Mouse (Mus musculus): ENCODE data around the gene Tssc4. TPM values are rescaled to one million over a fixed set of nuclear protein-coding genes. Genes with fewer than 3 reads are reported as not detected.

The Tssc4 gene
- polyA plus RNA-seq, 1 experiment from 2014 or later = 71.8 TPM

DNA sequence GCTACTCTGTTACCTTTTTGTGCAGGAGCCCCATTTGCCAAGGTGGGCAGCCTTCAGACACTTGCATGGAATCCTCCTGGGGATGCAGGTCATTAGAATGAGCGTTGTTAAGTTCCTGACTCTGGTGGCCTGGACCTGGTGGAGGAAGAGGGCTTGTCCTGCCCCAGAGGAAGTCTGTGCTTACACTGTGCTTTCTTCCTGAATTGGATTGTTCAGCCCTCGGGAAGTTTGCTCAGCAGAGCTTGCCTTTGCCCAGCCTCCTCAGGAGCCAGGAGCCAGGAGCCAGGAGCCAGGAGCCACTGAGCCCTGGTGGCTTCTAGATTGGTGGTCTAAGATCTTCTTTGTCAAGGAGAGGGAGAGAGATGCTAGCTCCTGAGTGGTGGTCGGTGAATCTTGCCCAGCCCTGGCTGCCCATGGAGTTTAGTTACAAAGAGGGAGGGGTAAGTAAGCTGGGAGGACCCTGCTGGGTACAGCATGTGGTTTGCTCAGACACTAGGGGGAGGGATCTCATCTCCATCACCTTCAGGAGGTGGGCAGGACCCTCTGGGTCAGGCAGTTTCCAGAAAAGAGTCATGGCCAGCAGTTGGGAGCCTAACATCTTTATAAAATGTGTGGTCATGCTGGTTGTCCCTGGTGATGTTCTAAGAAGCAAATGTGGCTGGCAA is 40.1 kb downstream of the Tssc4 start:
- Histone ChIP-seq H3K27ac (ENCODE audit: low read depth, low read length) (no peak overlapping the region), H3K9ac (replicated peaks; ENCODE audit: low read depth, low read length) (no peak overlapping the region), H3K36me3 (ENCODE audit: control insufficient read depth, insufficient read depth, low read length) (no peaks in the 10 kb centered on the region), H3K4me1 (ENCODE audit: control insufficient read depth, insufficient read depth, low read length) (0 out of 2 replicates have a peak, but pooled peaks cover 5% of the 10 kb centered on the region), H3K4me2 (ENCODE audit: low read depth, low read length) (no peak overlapping the region), H3K4me3 (ENCODE audit: low read depth, low read length) (no peak overlapping the region), H3K9me3 (ENCODE audit: control insufficient read depth, low read length) (no peaks in the 10 kb centered on the region), H3K27me3 (ENCODE audit: control insufficient read depth, insufficient read depth, low read length) (peaks cover 34% of the 10 kb centered on the region)
- no peak for ATAC-seq (ENCODE audit: low read depth)
- WGBS = 26% methylated on average over 3 of the region's 3 CpGs

- H3K27me3 ChIP-seq (ENCODE audit: control insufficient read depth, insufficient read depth, low read length) = peaks cover 34% of the 10 kb centered on the region
- no peaks in the 10 kb centered on the region for H3K36me3 ChIP-seq (ENCODE audit: control insufficient read depth, insufficient read depth, low read length)
- 68% methylated on average over 3 of the region's 3 CpGs for WGBS
Observed at GRCm38 (mm10) chr7:143109696-143110095, 40.6 kb downstream of the Tssc4 start.

GRCm38 (mm10) chr7:143110803-143111202 is 41.8 kb downstream of the Tssc4 start:
- Histone ChIP-seq H3K4me2 (ENCODE audit: low read depth, low read length) (no peak overlapping the region), H3K27me3 (ENCODE audit: control insufficient read depth, insufficient read depth, low read length) (peaks cover 31% of the 10 kb centered on the region), H3K27ac (ENCODE audit: low read depth, low read length) (no peak overlapping the region), H3K9me3 (ENCODE audit: control insufficient read depth, low read length) (no peaks in the 10 kb centered on the region), H3K4me1 (ENCODE audit: control insufficient read depth, insufficient read depth, low read length) (0 out of 2 replicates have a peak, but pooled peaks cover 5% of the 10 kb centered on the region), H3K9ac (replicated peaks; ENCODE audit: low read depth, low read length) (no peak overlapping the region), H3K4me3 (ENCODE audit: low read depth, low read length) (no peak overlapping the region), H3K36me3 (ENCODE audit: control insufficient read depth, insufficient read depth, low read length) (no peaks in the 10 kb centered on the region)
- 61% methylated on average over 1 of the region's 1 CpGs for WGBS
- no peak for ATAC-seq (ENCODE audit: low read depth)

More at GRCm38 (mm10) chr7:143109696-143110095, 40.6 kb downstream of the Tssc4 start:
- ATAC-seq (ENCODE audit: low read depth) = no peak
- H3K4me1 ChIP-seq (ENCODE audit: control insufficient read depth, insufficient read depth, low read length) = 0 out of 2 replicates have a peak, but pooled peaks cover 5% of the 10 kb centered on the region
- no peak overlapping the region for H3K4me3 ChIP-seq (ENCODE audit: low read depth, low read length)
- H3K4me2 ChIP-seq (ENCODE audit: low read depth, low read length) = no peak overlapping the region
- H3K9ac ChIP-seq (replicated peaks; ENCODE audit: low read depth, low read length) = no peak overlapping the region
- H3K9me3 ChIP-seq (ENCODE audit: control insufficient read depth, low read length) = no peaks in the 10 kb centered on the region
- H3K27ac ChIP-seq (ENCODE audit: low read depth, low read length) = no peak overlapping the region

DNA sequence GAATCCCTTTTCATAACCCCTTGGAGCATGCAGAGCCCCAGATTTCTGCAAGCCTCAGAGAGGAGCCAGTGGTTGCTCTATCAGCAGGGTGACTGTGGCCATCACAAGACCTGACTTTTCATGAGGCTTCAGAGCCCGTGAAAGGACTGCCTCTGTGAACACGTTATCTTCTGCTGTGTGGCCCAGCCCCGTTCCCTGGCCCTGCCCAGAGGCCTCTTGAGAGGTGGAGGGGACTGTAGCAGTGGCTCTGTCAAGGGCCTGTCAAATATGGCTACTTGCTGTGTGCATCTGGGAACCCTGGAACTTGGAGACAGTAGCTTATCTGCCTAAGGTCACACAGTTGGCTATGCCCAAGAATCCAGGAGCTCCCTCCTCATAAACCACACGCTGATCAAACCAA is 42.7 kb downstream of the Tssc4 start:
- 77% methylated on average over 4 of the region's 4 CpGs for WGBS
- H3K4me2 ChIP-seq (ENCODE audit: low read depth, low read length) = no peak overlapping the region
- no peaks in the 10 kb centered on the region for H3K9me3 ChIP-seq (ENCODE audit: control insufficient read depth, low read length)
- 0 out of 2 replicates have a peak, but pooled peaks cover 5% of the 10 kb centered on the region for H3K4me1 ChIP-seq (ENCODE audit: control insufficient read depth, insufficient read depth, low read length)
- no peak overlapping the region for H3K9ac ChIP-seq (replicated peaks; ENCODE audit: low read depth, low read length)
- peaks cover 23% of the 10 kb centered on the region for H3K27me3 ChIP-seq (ENCODE audit: control insufficient read depth, insufficient read depth, low read length)
- no peaks in the 10 kb centered on the region for H3K36me3 ChIP-seq (ENCODE audit: control insufficient read depth, insufficient read depth, low read length)
- no peak overlapping the region for H3K27ac ChIP-seq (ENCODE audit: low read depth, low read length)
- no peak for ATAC-seq (ENCODE audit: low read depth)
- no peak overlapping the region for H3K4me3 ChIP-seq (ENCODE audit: low read depth, low read length)

DNA sequence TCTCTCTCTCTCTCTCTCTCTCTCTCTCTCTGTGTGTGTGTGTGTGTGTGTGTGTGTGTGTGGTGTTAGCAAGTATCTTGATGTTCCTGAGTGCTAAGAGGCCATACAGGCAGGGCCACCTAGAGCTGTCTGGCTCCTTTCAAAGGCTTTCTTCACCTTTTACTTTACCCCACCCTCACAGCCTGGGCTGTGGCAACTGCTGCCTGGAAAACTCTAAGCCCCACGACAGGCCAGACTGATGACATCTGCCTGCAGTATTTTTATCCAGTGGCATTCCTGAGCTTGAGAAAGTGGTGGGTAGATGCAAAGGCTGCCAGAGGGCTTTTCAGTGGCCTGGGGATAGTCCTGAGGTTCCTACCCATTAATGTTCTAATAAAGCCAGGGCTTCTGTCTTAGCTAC is 43.3 kb downstream of the Tssc4 start:
- no peak overlapping the region for H3K9ac ChIP-seq (replicated peaks; ENCODE audit: low read depth, low read length)
- no peak overlapping the region for H3K27ac ChIP-seq (ENCODE audit: low read depth, low read length)
- WGBS = 43% methylated on average over 1 of the region's 1 CpGs
- no peaks in the 10 kb centered on the region for H3K9me3 ChIP-seq (ENCODE audit: control insufficient read depth, low read length)
- no peaks in the 10 kb centered on the region for H3K36me3 ChIP-seq (ENCODE audit: control insufficient read depth, insufficient read depth, low read length)
- no peak overlapping the region for H3K4me2 ChIP-seq (ENCODE audit: low read depth, low read length)
- no peaks in the 10 kb centered on the region for H3K4me1 ChIP-seq (ENCODE audit: control insufficient read depth, insufficient read depth, low read length)
- peaks cover 16% of the 10 kb centered on the region for H3K27me3 ChIP-seq (ENCODE audit: control insufficient read depth, insufficient read depth, low read length)
- no peak for ATAC-seq (ENCODE audit: low read depth)
- H3K4me3 ChIP-seq (ENCODE audit: low read depth, low read length) = no peak overlapping the region

DNA sequence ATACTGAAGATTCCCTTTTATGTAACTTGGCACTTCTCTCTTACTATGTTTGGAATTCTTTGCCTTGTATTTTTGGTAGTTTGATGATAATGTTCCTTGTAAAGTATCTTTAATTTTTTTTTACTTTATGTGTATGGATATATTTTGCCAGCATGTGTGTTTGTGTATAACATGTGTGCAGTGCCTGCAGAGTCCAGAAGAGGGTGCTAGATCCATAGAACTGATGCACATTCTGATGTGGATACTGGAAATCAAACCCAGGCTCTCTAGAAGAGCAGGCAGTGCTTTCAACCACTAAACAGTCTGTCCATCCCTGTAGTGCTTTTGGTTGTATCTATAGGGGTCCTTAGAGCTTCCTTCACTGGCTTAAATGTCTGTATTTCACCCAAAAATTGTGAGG is 45.7 kb downstream of the Tssc4 start:
- Histone ChIP-seq H3K4me1 (ENCODE audit: control insufficient read depth, insufficient read depth, low read length) (no peaks in the 10 kb centered on the region), H3K27me3 (ENCODE audit: control insufficient read depth, insufficient read depth, low read length) (no peaks in the 10 kb centered on the region), H3K4me2 (ENCODE audit: low read depth, low read length) (no peak overlapping the region), H3K36me3 (ENCODE audit: control insufficient read depth, insufficient read depth, low read length) (no peaks in the 10 kb centered on the region), H3K27ac (ENCODE audit: low read depth, low read length) (no peak overlapping the region), H3K9ac (replicated peaks; ENCODE audit: low read depth, low read length) (no peak overlapping the region), H3K9me3 (ENCODE audit: control insufficient read depth, low read length) (no peaks in the 10 kb centered on the region), H3K4me3 (ENCODE audit: low read depth, low read length) (no peak overlapping the region)
- no peak for ATAC-seq (ENCODE audit: low read depth)

DNA sequence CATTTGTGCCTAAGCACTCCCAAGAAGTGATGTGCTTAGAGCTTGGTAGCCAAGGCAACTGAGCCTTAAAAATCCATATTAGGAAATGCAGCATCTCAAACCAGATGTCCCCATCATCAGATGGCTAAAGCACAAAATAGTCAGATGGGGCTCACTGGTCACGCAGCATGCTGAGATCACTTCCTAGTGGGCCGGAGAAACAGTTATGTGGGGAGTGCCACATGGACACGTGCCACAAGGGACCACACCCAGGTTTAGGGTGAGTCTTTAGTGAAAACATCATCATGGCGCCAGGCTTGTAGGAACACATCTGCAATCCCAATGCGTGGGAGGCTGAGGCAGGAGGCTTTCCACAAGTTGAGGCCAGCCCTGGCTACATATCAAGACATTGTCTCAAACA is 47.5 kb downstream of the Tssc4 start:
- WGBS = 87% methylated on average over 5 of the region's 5 CpGs

GRCm38 (mm10) chr7:143119407-143119806 is 50.4 kb downstream of the Tssc4 start:
- Histone ChIP-seq H3K36me3 (ENCODE audit: control insufficient read depth, insufficient read depth, low read length) (no peaks in the 10 kb centered on the region), H3K4me3 (ENCODE audit: low read depth, low read length) (no peak overlapping the region), H3K9me3 (ENCODE audit: control insufficient read depth, low read length) (no peaks in the 10 kb centered on the region), H3K4me1 (ENCODE audit: control insufficient read depth, insufficient read depth, low read length) (0 out of 2 replicates have a peak, but pooled peaks cover 3% of the 10 kb centered on the region), H3K27me3 (ENCODE audit: control insufficient read depth, insufficient read depth, low read length) (no peaks in the 10 kb centered on the region), H3K27ac (ENCODE audit: low read depth, low read length) (no peak overlapping the region), H3K4me2 (ENCODE audit: low read depth, low read length) (no peak overlapping the region), H3K9ac (replicated peaks; ENCODE audit: low read depth, low read length) (no peak overlapping the region)
- WGBS = 19% methylated on average over 1 of the region's 1 CpGs
- ATAC-seq (ENCODE audit: low read depth) = no peak

More for the DNA sequence above, 47.5 kb downstream of the Tssc4 start:
- Histone ChIP-seq H3K9me3 (ENCODE audit: control insufficient read depth, low read length) (no peaks in the 10 kb centered on the region), H3K27me3 (ENCODE audit: control insufficient read depth, insufficient read depth, low read length) (no peaks in the 10 kb centered on the region), H3K4me2 (ENCODE audit: low read depth, low read length) (no peak overlapping the region), H3K4me3 (ENCODE audit: low read depth, low read length) (no peak overlapping the region), H3K36me3 (ENCODE audit: control insufficient read depth, insufficient read depth, low read length) (no peaks in the 10 kb centered on the region), H3K27ac (ENCODE audit: low read depth, low read length) (no peak overlapping the region), H3K4me1 (ENCODE audit: control insufficient read depth, insufficient read depth, low read length) (no peaks in the 10 kb centered on the region), H3K9ac (replicated peaks; ENCODE audit: low read depth, low read length) (no peak overlapping the region)
- no peak for ATAC-seq (ENCODE audit: low read depth)

DNA sequence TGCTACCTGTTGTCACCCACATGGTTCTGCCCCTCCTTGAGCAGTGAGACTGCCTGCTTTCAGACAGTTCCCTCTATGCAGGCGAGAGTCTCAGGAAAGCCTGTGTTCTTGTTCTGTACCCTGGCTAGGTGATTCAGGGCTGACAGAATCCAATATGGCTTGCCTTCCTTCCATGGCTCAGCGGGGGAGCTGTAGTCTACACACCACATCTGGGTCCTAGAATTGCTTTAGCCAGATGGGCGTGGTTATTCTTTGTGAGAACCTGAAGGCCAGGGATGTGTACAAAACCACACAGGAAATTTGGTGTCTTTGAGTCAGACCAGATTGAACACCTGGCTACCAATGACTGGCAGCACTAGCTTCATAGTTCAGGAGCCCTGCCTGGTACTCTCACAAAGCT is 50.8 kb downstream of the Tssc4 start:
- Histone ChIP-seq H3K9ac (replicated peaks; ENCODE audit: low read depth, low read length) (no peak overlapping the region), H3K27ac (ENCODE audit: low read depth, low read length) (no peak overlapping the region), H3K4me3 (ENCODE audit: low read depth, low read length) (no peak overlapping the region), H3K27me3 (ENCODE audit: control insufficient read depth, insufficient read depth, low read length) (no peaks in the 10 kb centered on the region), H3K4me2 (ENCODE audit: low read depth, low read length) (no peak overlapping the region), H3K4me1 (ENCODE audit: control insufficient read depth, insufficient read depth, low read length) (0 out of 2 replicates have a peak, but pooled peaks cover 6% of the 10 kb centered on the region), H3K9me3 (ENCODE audit: control insufficient read depth, low read length) (no peaks in the 10 kb centered on the region), H3K36me3 (ENCODE audit: control insufficient read depth, insufficient read depth, low read length) (no peaks in the 10 kb centered on the region)
- ATAC-seq (ENCODE audit: low read depth) = no peak
- 63% methylated on average over 3 of the region's 3 CpGs for WGBS
